Mouse (Mus musculus) T-cell, adult 2 months (primary cell): ENCODE data around the gene Vwc2.

ENCODE experiments used
- DNase-seq: peaks from one replicate; pipeline ENCODE4 v3.0.0; 2022; ENCODE audit warnings: low spot score

Vwc2 gene

DNA sequence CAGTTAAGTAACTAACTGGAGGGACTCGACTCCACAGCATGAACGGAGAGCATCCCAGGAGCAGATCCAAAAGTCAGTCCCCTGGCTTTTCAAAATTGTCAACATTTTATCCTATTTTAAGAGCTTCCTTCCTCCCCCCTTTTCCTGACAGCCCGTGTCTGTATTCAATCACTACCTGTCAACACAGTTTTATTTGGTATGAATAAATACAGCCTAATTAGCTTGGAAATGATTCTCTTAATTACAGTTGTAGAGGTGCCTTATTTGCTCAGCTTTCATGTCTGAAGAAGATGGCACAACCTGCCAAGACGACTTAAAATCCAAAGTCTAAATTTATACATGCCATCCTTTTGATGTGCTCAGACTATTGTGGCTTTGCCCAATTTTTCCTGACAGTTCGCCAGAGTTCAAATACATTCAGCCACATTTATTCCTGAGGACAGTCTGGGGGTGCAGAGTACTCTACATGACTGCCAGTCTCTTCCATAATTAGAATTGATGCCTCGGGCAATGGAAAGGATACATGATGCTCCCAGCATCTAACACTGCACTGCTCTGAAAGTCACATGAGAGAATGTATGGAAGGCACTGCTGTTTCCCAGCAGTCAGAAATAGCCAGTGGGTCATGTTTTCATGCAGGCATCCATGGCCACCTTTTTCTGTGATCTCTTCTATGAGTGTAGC lies 128.8 kb downstream of the Vwc2 start:
- no peak for DNase-seq

DNA sequence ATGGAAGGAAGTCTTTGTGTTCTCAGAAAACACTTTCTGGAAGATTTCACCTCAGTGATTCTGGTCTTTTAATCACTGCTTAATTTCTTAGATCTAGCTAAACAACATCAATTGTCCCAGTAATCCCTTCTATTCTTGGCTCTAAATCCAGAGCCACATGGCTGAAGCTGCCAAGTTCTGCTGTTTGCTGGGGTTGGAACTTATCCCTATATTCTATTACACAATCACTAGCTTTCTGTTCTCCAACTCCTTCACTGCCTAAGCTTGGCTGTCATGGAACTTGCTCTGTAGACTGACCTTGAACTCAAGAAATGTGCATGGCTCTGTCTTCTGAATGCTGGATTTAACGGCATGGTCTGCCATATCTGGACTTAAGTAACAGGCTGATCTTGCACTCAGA lies 143.3 kb downstream of the Vwc2 start:
- DNase-seq: no peak

DNA sequence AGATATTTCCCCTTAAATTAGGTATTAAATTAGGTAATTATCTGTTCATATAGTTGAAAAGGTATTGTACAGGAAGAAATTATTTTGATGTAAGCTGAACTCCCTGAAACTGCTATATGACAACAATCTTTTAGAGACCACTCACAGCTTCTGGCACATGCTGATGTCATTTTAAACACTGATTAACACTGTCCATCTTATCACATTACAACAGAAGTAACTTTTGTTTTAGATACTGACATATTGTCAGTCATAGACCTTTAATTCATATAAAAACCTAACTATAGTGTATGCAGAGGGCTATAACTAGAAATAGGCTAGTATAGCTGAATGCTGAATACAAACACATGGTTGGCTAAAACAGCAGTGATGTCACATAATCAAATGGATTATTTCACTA lies 166.1 kb downstream of the Vwc2 start:
- no peak for DNase-seq

- no peak for DNase-seq
Measured at GRCm38 (mm10) chr11:11283512-11283911, 169.5 kb downstream of the Vwc2 start.
